Mouse (Mus musculus): ENCODE data around the gene Hs3st1.

GRCm38 (mm10) chr5:39612240-39612639 is 143.0 kb downstream of the Hs3st1 start:
- TF ChIP-seq CTCF (IDR thresholded peaks at IDR 0.05; ENCODE audit: low read depth) (no peak), EP300 (IDR thresholded peaks at IDR 0.05; ENCODE audit: low read depth) (no peak)
